Mouse (Mus musculus) megakaryocyte progenitor cell, adult 5-6 weeks (primary cell): ENCODE results near the gene Gm3404. TPM values are rescaled to one million over a fixed set of nuclear protein-coding genes. Genes with fewer than 3 reads are reported as not detected.
A peak's percentile ranks its signal among the peaks of the same experiment; 100 is the strongest.
"Not testable (repeated sequence)": the region's sequence is repeated elsewhere in the genome, so short reads cannot be mapped to it uniquely, and the experiment has no call there.

ENCODE experiments used
- ATAC-seq: replicated peaks from 2 replicates; pipeline ENCODE4 v1.8.0; 2016; ENCODE audit warnings: mild to moderate bottlenecking, moderate TSS enrichment, inconsistent platforms; ENCODE audit not compliant: poor library complexity
- total RNA-seq, 2 experiments: library from RNA; stranded (forward) in 1 of 2; stranded (reverse) in 1 of 2; fragments of 157-497, 149-512 nt in 1 of 2; fragments of 200-1000 nt in 1 of 2; gene quantifications; 2 replicates each; pipeline versions ENCODE4 v1.2.3 to v1.2.4; 2015 to 2017

The Gm3404 gene
- total RNA-seq (2015) = not detected in 2 replicates
- not detected in 2 replicates for total RNA-seq (2017)

GRCm38 (mm10) chr5:146525501-146525900 lies at the start of gene Gm3404:
Gene Gm3404 (plus strand): TSS chr5:146525801.
- not testable (repeated sequence) for ATAC-seq

- 0 out of 2 replicates have a peak, but pooled peaks have one; percentile 37 for ATAC-seq
Observed at GRCm38 (mm10) chr5:146479564-146479963, 46.0 kb upstream of the Gm3404 start.

- ATAC-seq = not testable (repeated sequence)
Observed at GRCm38 (mm10) chr5:146481665-146482064, 43.9 kb upstream of the Gm3404 start, which contains the start of gene Gm6408. Gene Gm6408 (plus strand): TSS chr5:146481965.

- not testable (repeated sequence) for ATAC-seq
Observed at GRCm38 (mm10) chr5:146488959-146489358, 36.6 kb upstream of the Gm3404 start.

GRCm38 (mm10) chr5:146491063-146491462 lies 34.5 kb upstream of the Gm3404 start, which contains the start of gene Gm6370:
Gene Gm6370 (plus strand): TSS chr5:146491363.
- ATAC-seq = not testable (repeated sequence)

DNA sequence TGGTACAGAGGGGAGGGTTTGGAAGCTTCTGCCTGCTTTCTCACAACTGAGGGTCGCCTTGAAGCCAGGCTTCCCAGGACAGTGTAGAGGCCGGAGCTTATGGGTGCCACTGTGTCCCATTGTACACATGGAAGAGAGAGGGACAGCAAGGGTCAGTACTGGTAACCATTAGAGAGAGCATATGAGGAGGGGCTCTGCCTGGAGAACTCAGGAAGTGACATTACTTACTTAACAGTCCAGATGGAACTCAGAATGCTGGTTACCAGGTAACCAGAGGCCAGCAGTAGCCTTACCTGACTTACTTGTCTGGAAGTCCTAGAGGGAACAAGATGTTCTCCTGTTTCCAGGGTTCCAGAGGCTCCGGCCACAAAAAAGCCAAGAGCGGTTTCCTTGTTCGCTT lies 23.5 kb upstream of the Gm3404 start, which contains the start of gene 4930449I24Rik:
4930449I24Rik (plus strand) TSS at position 301 of the 400 bp plus-strand sequence.
- ATAC-seq = not testable (repeated sequence)

GRCm38 (mm10) chr5:146513823-146514222 lies 11.8 kb upstream of the Gm3404 start, which contains the start of gene Gm3402:
Gene Gm3402 (plus strand): TSS chr5:146514123.
- not testable (repeated sequence) for ATAC-seq

- not testable (repeated sequence) for ATAC-seq
Observed at GRCm38 (mm10) chr5:146537347-146537746, 11.7 kb downstream of the Gm3404 start, which contains the start of gene Gm3409. Gene Gm3409 (plus strand): TSS chr5:146537647.

DNA sequence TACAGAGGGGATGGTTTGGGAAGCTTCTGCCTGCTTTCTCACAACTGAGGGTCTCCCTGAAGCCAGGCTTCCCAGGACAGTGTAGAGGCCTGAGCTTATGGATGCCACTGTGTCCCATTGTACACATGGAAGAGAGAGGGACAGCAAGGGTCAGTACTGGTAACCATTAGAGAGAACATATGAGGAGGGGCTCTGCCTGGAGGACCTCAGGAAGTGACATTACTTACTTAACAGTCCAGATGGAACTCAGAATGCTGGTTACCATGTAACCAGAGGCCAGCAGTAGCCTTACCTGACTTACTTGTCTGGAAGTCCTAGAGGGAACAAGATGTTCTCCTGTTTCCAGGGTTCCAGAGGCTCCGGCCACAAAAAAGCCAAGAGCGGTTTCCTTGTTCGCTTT lies 30.2 kb downstream of the Gm3404 start, which contains the start of gene Gm3415:
Gm3415 (plus strand) TSS at position 301 of the 400 bp plus-strand sequence.
- ATAC-seq = not testable (repeated sequence)

DNA sequence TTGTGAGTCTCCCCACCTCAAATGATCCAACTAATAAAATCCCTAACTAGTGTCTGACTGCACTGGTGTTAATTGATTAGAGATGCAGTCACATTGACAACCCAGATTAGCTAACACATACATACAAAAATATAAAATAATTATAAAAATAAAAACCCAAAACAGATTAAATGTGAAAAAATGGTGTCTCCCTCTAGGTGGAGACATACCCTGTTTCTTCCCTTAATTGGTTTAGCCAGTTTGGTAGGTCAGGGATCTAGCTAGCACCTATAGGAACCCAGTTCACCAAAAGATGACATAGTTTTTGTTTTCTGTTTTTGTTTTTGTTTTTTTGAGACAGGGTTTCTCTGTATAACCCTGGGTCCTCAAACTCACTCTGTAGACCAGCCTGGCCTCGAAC lies 38.7 kb downstream of the Gm3404 start:
- no peak for ATAC-seq

- peak; percentile 75 for ATAC-seq
Observed at GRCm38 (mm10) chr5:146567054-146567453, 41.5 kb downstream of the Gm3404 start.

DNA sequence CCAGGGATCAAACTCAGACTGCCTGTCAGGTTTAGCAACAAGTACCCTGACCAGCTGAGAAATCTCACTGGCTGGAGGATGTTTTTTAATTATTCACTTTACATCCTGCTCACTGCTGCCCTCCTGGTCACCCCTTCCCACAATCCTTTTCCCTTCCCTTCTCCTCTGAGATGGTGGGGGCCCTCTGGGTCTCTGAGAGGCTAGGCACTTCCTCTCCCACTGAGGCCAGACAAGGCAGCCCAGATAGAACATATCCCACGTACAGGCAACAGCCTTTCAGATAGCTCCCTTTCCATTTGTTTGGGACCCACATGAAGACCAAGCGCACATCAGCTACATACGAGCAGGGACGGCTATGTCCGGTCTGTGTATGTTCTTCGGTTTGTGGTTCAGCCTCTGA lies 44.6 kb downstream of the Gm3404 start:
- not testable (repeated sequence) for ATAC-seq

- not testable (repeated sequence) for ATAC-seq
Observed at GRCm38 (mm10) chr5:146571830-146572734, 46.5 kb downstream of the Gm3404 start.

- ATAC-seq = not testable (repeated sequence)
Observed at GRCm38 (mm10) chr5:146572735-146573042, 47.1 kb downstream of the Gm3404 start.

- ATAC-seq = no peak
Observed at GRCm38 (mm10) chr5:146576668-146577067, 51.1 kb downstream of the Gm3404 start.

Other genes with a start within 250 kb of the Gm3404 start
- not detected in 2 replicates for gene Wasf3, start 140.8 kb upstream of the Gm3404 start, total RNA-seq (2015)
- gene Wasf3, start 140.8 kb upstream of the Gm3404 start, total RNA-seq (2017) = not detected in 2 replicates
- not detected in 2 replicates for gene Gm6408, start 43.8 kb upstream of the Gm3404 start, total RNA-seq (2015)
- not detected in 2 replicates for gene Gm6408, start 43.8 kb upstream of the Gm3404 start, total RNA-seq (2017)
- gene Gm6370, start 34.4 kb upstream of the Gm3404 start, total RNA-seq (2015) = not detected in 2 replicates
- not detected in 2 replicates for gene Gm6370, start 34.4 kb upstream of the Gm3404 start, total RNA-seq (2017)
- not detected in 2 replicates for gene 4930449I24Rik, start 23.4 kb upstream of the Gm3404 start, total RNA-seq (2015)
- gene 4930449I24Rik, start 23.4 kb upstream of the Gm3404 start, total RNA-seq (2017) = not detected in 2 replicates
- not detected in 2 replicates for gene Gm3402, start 11.7 kb upstream of the Gm3404 start, total RNA-seq (2015)
- not detected in 2 replicates for gene Gm3402, start 11.7 kb upstream of the Gm3404 start, total RNA-seq (2017)
- gene Gm3409, start 11.8 kb downstream of the Gm3404 start, total RNA-seq (2015) = not detected in 2 replicates
- gene Gm3409, start 11.8 kb downstream of the Gm3404 start, total RNA-seq (2017) = not detected in 2 replicates
- gene Gm3415, start 30.3 kb downstream of the Gm3404 start, total RNA-seq (2015) = not detected in 2 replicates
- gene Gm3415, start 30.3 kb downstream of the Gm3404 start, total RNA-seq (2017) = not detected in 2 replicates
- not detected in 2 replicates for gene Gpr12, start 59.4 kb downstream of the Gm3404 start, total RNA-seq (2015)
- gene Gpr12, start 59.4 kb downstream of the Gm3404 start, total RNA-seq (2017) = not detected in 2 replicates